Mouse (Mus musculus) adrenal gland (tissue): ENCODE measurements around the gene Exosc7.

Source experiments
- intact Hi-C: fragments of 180-260 bp; cut with DNase I; formaldehyde crosslinking; loops from one replicate; pipeline ENCODE4 v1.15.1; 2025

Exosc7 gene

GRCm38 (mm10) chr9:123183226-123183625 lies 70.2 kb downstream of the Exosc7 start:
- intact Hi-C loops = no loop called here

GRCm38 (mm10) chr9:123185546-123185945 lies 72.5 kb downstream of the Exosc7 start:
- intact Hi-C loops = no loop called here
